Mouse (Mus musculus) forebrain, embryonic 15.5 days (tissue): Measurements from ENCODE around the gene Cops9. TPM values are rescaled to one million over a fixed set of nuclear protein-coding genes. Genes with fewer than 3 reads are reported as not detected.

Experiments
- ATAC-seq: fragments of 200-750 bp; cut with Nextera tagmentation; replicated peaks from 2 replicates; pipeline ENCODE4 v1.8.0; 2017; ENCODE audit warnings: mild to moderate bottlenecking, moderate TSS enrichment, moderate library complexity
- H3K27ac ChIP-seq: fragments of 300-500 bp; sonication (generic); replicated peaks from 2 replicates; pipeline ENCODE4 v1.5.1; 2015; ENCODE audit warnings: mild to moderate bottlenecking, inconsistent platforms
- H3K27me3 ChIP-seq: fragments of 300-500 bp; sonication (generic); 2 replicates; pipeline ENCODE4 v1.6.1; 2015; ENCODE audit warnings: inconsistent platforms
- H3K36me3 ChIP-seq: fragments of 300-500 bp; sonication (generic); 2 replicates; pipeline ENCODE4 v1.6.1; 2015; ENCODE audit warnings: mild to moderate bottlenecking, inconsistent platforms
- H3K4me1 ChIP-seq: fragments of 300-500 bp; sonication (generic); 2 replicates; pipeline ENCODE4 v1.6.1; 2015; ENCODE audit warnings: inconsistent platforms
- H3K4me2 ChIP-seq: fragments of 300-500 bp; sonication (generic); replicated peaks from 2 replicates; pipeline ENCODE4 v1.6.1; 2015; ENCODE audit warnings: mild to moderate bottlenecking, inconsistent platforms
- H3K4me3 ChIP-seq: fragments of 300-500 bp; sonication (generic); 2 replicates; pipeline ENCODE4 v1.5.1; 2015; ENCODE audit warnings: mild to moderate bottlenecking, inconsistent platforms
- H3K9ac ChIP-seq: fragments of 300-500 bp; sonication (generic); replicated peaks from 2 replicates; pipeline ENCODE4 v1.6.1; 2015; ENCODE audit warnings: mild to moderate bottlenecking, inconsistent platforms
- H3K9me3 ChIP-seq: fragments of 300-500 bp; sonication (generic); 2 replicates; pipeline ENCODE4 v1.6.1; 2016; ENCODE audit warnings: inconsistent platforms
- WGBS: fragments of 180-500 bp; shearing (Covaris S2); methylation state at CpG from one replicate; pipeline ENCODE4 v1.1.7; 2015; ENCODE audit warnings: mixed read lengths; 5-methylcytosine and 5-hydroxymethylcytosine counted together
- polyA plus RNA-seq: library from polyadenylated mRNA; unstranded; fragments of >200 nt; fragmentation: Nextera tagmentation; extraction: Ambion mirVana; gene quantifications from 2 replicates; pipeline ENCODE4 v1.2.1, GENCODE M21; 2015

Gene Cops9
- polyA plus RNA-seq, 1 experiment from 2014 or later: 534 TPM

DNA sequence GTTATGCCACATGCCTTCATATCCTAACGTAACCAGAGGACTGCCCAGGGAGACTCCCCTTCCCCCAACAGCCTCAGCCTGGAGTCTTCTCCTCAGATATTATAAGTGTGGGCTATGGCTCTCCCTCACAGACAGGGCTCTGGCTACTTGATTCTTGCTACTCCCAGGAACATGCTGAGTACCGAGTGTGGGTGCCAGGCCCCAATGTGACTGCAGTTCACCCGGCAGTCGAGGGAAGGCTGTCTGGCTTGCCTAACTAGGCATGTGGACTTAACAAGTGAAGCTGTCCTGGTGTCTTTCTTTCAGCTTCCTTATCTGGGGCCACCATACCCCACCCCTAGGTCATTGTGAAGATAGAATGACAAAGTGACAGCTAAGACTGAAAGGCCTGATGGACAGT lies 1.9 kb upstream of the Cops9 start:
- no peak overlapping the region for H3K27ac ChIP-seq
- H3K36me3 ChIP-seq: peaks cover 7% of the 10 kb centered on the region
- H3K4me1 ChIP-seq: peaks cover 33% of the 10 kb centered on the region
- no peaks in the 10 kb centered on the region for H3K9me3 ChIP-seq
- H3K27me3 ChIP-seq: no peaks in the 10 kb centered on the region
- no peak overlapping the region for H3K4me3 ChIP-seq
- H3K4me2 ChIP-seq: no peak overlapping the region
- no peak overlapping the region for H3K9ac ChIP-seq
- no peak for ATAC-seq
- 82% methylated on average over 4 of the region's 4 CpGs for WGBS

DNA sequence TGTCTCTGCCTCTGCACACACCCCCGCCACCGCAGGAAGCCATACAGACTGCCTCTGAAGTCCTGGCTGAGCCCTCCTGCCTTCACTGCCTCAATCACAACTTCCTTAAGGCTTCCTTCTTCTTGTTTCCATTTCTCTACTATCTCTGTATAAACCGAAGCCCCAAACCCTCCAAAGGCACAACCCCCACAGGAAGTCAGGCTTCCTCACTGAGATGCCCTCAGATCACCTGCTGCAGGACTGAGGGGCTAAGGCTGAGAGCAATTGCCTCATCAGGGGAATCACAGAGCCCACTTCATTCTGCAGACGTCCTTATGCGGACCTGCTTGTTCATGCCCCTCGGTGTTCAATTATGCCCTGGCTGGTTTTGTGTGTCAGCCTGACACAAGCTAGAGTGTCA lies 1.4 kb downstream of the Cops9 start:
- Histone ChIP-seq H3K36me3 (peaks cover 37% of the 10 kb centered on the region), H3K4me2 (peak overlapping the region; percentile 93), H3K27me3 (no peaks in the 10 kb centered on the region), H3K4me3 (peak overlapping the region; percentile 73), H3K9ac (0 out of 2 replicates have a peak overlapping the region, but pooled peaks have one; percentile 91), H3K27ac (no peak overlapping the region), H3K4me1 (peaks cover 26% of the 10 kb centered on the region), H3K9me3 (no peaks in the 10 kb centered on the region)
- no peak for ATAC-seq
- 91% methylated on average over 6 of the region's 6 CpGs for WGBS

DNA sequence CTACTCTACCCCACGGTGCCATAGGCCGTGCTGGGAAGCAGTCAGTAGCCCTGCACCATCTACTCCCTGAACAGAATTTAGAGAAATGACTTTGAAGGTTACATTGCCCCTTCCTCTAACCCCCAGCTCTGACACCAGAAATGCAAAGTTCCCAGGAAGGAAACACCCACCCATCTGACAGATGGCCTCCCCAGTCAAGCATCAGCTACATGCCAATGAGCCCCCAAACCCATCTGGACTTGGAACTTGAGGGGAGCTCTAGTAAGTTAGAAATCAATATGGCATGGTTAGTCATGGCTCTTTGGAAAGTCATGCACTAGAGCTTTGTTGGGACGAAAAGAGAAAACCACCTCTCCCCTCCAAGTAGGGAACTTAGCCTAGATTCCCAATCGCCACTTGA lies 3.0 kb downstream of the Cops9 start:
- H3K36me3 ChIP-seq: peaks cover 40% of the 10 kb centered on the region
- 92% methylated on average over 4 of the region's 4 CpGs for WGBS
- H3K27ac ChIP-seq: no peak overlapping the region
- no peaks in the 10 kb centered on the region for H3K9me3 ChIP-seq
- no peak overlapping the region for H3K9ac ChIP-seq
- H3K27me3 ChIP-seq: no peaks in the 10 kb centered on the region
- H3K4me2 ChIP-seq: no peak overlapping the region
- no peak overlapping the region for H3K4me3 ChIP-seq
- ATAC-seq: no peak
- peaks cover 31% of the 10 kb centered on the region for H3K4me1 ChIP-seq

DNA sequence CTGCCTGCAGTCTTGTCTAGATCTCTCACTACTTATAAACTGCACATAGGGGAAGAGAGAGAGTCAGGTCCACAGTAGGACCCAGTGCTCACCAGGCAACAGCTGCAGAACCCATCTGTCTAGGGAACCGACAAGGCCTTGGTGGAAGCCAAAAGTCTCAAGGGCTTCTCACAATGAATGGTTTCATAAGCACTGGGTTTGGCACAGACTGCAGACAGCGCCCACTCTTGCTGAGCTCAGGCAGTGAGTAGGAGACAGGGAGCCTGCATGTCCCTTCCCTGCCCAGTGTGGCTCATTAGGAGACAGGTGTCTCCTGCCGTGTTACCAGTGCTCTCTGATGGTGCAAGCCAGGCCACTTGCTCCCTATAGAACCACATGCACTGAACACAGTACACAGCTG lies 3.6 kb downstream of the Cops9 start:
- peaks cover 40% of the 10 kb centered on the region for H3K36me3 ChIP-seq
- WGBS: 86% methylated on average over 3 of the region's 3 CpGs
- H3K4me1 ChIP-seq: peaks cover 31% of the 10 kb centered on the region
- H3K9me3 ChIP-seq: no peaks in the 10 kb centered on the region
- no peak overlapping the region for H3K4me3 ChIP-seq
- no peak overlapping the region for H3K4me2 ChIP-seq
- no peak overlapping the region for H3K9ac ChIP-seq
- ATAC-seq: no peak
- no peak overlapping the region for H3K27ac ChIP-seq
- H3K27me3 ChIP-seq: no peaks in the 10 kb centered on the region

DNA sequence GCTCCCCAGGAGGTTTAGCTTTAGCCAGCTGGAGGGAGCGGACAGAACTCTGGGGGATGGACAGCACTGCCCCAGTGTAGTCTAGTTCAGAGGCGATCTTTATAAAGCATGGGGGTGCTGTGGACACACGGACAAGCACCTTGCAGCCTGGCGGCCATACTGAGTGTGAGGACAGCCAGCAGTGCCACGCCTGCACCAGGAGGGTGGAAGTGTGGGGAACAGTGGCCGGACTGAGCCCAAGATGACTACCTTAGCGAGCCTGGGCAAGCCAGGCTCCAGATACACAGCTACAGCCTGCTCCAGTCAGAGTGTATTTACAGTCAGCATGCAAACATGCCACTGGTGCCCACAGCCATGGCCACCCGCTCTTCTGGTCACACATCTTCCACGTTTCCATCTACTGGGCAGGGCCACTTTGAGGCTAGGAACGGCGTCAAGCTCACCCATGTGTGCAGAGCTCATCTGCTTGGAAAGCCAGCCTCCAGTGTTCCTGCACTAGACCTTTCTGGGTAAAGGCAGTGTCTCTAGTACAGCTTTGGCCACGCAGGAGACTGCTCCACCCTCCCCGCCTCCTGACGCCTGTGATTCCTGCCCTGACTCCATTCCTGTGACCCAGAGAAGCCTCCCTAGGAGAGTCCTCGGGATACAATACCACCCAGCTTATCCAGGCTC lies 4.1 kb downstream of the Cops9 start:
- Histone ChIP-seq H3K27ac (no peak overlapping the region), H3K36me3 (peaks cover 40% of the 10 kb centered on the region), H3K9ac (no peak overlapping the region), H3K4me3 (no peak overlapping the region), H3K4me2 (no peak overlapping the region), H3K27me3 (no peaks in the 10 kb centered on the region), H3K9me3 (no peaks in the 10 kb centered on the region), H3K4me1 (peaks cover 30% of the 10 kb centered on the region)
- whole genome bisulfite sequencing: 92% methylated on average over 15 of the region's 15 CpGs
- no peak for ATAC-seq

DNA sequence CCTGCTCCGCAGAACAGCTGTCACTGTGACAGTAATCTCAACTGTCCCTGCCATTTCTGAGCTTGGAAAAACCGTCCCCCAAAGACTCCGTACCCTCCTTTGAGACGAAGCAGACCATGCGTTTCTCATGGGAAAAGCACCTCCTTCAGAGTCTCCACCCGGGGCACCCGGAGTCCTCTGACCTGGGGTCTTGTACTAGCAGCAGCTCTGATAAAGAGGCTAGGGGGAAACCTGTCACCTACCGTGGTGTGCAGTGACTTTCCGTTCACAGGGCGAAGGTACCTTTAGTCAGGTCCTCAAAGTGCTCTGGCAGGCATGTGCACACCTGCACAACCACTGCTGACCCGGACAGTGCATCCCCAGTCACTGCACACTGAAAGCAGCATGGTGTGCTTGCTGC lies 5.1 kb downstream of the Cops9 start:
- no peaks in the 10 kb centered on the region for H3K27me3 ChIP-seq
- 94% methylated on average over 11 of the region's 11 CpGs for WGBS
- ATAC-seq: no peak
- peaks cover 40% of the 10 kb centered on the region for H3K36me3 ChIP-seq
- no peak overlapping the region for H3K27ac ChIP-seq
- no peak overlapping the region for H3K4me3 ChIP-seq
- H3K4me2 ChIP-seq: no peak overlapping the region
- H3K9ac ChIP-seq: no peak overlapping the region
- peaks cover 23% of the 10 kb centered on the region for H3K4me1 ChIP-seq
- no peaks in the 10 kb centered on the region for H3K9me3 ChIP-seq

DNA sequence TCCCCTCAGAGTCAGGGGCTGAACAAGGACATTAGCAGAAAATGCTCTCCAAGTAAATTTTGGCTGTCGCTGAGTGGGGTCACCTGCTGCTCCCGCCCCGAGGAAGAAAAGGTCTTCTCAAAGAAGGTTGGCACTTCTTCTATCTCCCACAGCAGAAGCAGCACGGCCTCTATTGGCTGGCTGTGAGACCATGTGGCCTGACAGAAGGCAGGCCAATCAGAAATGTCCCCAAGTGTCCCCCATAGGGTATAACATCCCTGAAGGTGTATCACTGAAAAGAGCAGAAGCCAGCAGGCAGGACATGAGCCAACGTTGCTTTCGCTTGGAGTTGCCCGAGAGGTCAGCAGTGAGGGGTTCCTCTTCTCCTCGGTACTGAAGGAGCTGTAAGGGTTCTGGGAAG lies 5.8 kb downstream of the Cops9 start:
- 85% methylated on average over 8 of the region's 8 CpGs for WGBS
- H3K4me1 ChIP-seq: peaks cover 20% of the 10 kb centered on the region
- H3K27ac ChIP-seq: no peak overlapping the region
- ATAC-seq: no peak
- H3K9me3 ChIP-seq: no peaks in the 10 kb centered on the region
- peaks cover 40% of the 10 kb centered on the region for H3K36me3 ChIP-seq
- no peak overlapping the region for H3K4me2 ChIP-seq
- no peak overlapping the region for H3K4me3 ChIP-seq
- H3K9ac ChIP-seq: no peak overlapping the region
- H3K27me3 ChIP-seq: no peaks in the 10 kb centered on the region

DNA sequence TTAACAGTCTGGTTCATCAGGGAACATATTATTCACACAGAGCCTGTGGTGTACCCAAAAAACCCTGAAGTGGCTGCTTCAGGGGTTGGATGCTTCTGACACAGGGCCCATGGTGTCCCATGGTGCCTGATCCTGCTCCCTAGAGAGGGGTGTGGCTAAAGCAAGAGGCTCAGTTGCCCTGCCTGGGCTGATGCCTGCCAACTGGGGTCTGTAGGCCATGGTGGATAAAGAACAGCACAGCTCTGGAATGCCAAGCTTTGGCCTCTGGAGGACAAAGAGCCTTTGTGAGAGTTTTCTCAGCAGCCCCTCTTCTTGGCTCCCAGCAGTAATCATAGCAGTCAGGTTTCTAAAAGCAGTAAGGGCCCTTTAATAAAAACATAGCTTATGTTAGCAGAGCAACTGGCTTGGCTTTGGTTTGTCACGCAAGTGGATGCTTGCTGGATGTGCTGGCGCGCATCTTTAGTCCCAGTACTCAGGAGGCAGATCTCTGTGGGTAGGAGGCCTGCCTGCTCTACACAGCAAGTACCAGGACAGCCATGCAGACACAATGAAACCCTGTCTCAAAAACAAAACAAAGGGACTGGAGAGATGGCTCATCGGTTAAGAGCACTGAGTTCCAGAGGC lies 6.7 kb downstream of the Cops9 start:
- ATAC-seq: 0 out of 2 replicates have a peak, but pooled peaks have one; percentile 42
- Histone ChIP-seq H3K27ac (0 out of 2 replicates have a peak overlapping the region, but pooled peaks have one; percentile 27), H3K27me3 (no peaks in the 10 kb centered on the region), H3K36me3 (peaks cover 40% of the 10 kb centered on the region), H3K9me3 (no peaks in the 10 kb centered on the region), H3K9ac (no peak overlapping the region), H3K4me3 (no peak overlapping the region), H3K4me2 (no peak overlapping the region), H3K4me1 (peaks cover 11% of the 10 kb centered on the region)
- 49% methylated on average over 4 of the region's 4 CpGs for WGBS

DNA sequence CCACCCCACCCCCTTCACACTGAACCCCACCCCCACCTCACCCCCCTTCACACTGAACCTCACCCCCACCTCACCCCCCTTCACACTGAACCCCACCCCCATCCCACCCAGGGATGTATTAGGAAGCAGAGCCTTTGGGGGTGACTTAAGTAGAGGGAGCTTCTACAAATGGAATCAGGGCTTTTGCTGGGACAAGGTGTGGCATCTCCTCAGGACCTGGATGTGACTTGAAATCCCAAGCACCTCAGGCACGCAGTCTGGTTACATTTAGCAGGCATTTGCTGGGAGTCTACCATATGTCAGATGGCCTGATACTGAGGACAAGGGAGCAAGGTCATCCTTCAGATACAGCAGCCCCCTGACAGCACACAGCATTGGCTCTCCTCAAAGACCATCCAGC lies 7.2 kb downstream of the Cops9 start:
- WGBS: 79% methylated on average over 1 of the region's 1 CpGs
- no peak overlapping the region for H3K4me3 ChIP-seq
- H3K9me3 ChIP-seq: no peaks in the 10 kb centered on the region
- H3K27ac ChIP-seq: no peak overlapping the region
- 0 out of 2 replicates have a peak, but pooled peaks have one; percentile 8 for ATAC-seq
- no peaks in the 10 kb centered on the region for H3K27me3 ChIP-seq
- H3K36me3 ChIP-seq: peaks cover 39% of the 10 kb centered on the region
- H3K4me2 ChIP-seq: no peak overlapping the region
- no peak overlapping the region for H3K9ac ChIP-seq
- peaks cover 7% of the 10 kb centered on the region; the same call in 1 of the 2 replicates for H3K4me1 ChIP-seq

DNA sequence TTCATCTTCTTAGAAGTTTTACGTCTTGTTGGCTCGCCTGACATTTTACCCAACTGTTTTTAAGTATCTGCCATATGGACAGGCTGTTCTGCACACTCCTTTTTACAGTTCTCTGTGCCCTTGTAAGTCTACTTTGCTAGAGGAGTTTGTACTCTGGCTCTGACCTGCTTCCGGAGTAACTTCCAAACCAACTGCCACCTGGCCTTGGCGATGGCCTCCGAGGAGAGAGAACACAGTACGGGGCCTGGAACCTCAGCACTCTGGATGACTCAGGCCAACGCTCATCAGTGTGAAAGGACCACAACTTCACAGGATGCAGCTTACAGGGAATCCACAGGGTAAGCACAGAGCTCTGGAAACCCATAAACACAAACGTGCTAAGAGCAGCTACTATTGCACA lies 8.1 kb downstream of the Cops9 start:
- H3K4me1 ChIP-seq: peaks cover 4% of the 10 kb centered on the region; the same call in 1 of the 2 replicates
- peaks cover 33% of the 10 kb centered on the region for H3K36me3 ChIP-seq
- 83% methylated on average over 8 of the region's 8 CpGs for WGBS
- no peaks in the 10 kb centered on the region for H3K9me3 ChIP-seq
- no peaks in the 10 kb centered on the region for H3K27me3 ChIP-seq
- H3K9ac ChIP-seq: no peak overlapping the region
- no peak overlapping the region for H3K27ac ChIP-seq
- no peak overlapping the region for H3K4me2 ChIP-seq
- H3K4me3 ChIP-seq: no peak overlapping the region
- no peak for ATAC-seq

DNA sequence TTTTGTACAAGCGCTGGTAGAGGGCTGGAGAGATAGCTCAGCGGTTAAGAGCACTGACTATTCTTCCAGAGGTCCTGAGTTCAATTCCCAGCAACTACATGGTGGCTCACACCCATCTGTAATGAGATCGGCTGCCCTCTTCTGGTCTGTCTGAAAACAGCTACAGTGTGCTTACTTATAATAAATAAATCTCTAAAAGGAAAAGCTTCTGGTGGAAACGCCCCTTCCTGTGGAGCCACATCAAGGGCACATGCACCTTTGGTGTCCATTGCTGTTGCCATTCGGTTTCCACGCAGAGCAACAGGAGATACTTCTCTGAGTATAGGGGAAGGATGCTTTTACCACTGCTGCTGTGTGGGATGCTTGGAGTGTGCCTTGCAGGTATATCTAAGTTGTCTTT lies 8.8 kb downstream of the Cops9 start:
- no peak overlapping the region for H3K4me3 ChIP-seq
- peaks cover 25% of the 10 kb centered on the region for H3K36me3 ChIP-seq
- no peak overlapping the region for H3K4me2 ChIP-seq
- peaks cover 4% of the 10 kb centered on the region; the same call in 1 of the 2 replicates for H3K4me1 ChIP-seq
- H3K27ac ChIP-seq: no peak overlapping the region
- no peaks in the 10 kb centered on the region for H3K9me3 ChIP-seq
- no peak overlapping the region for H3K9ac ChIP-seq
- WGBS: 76% methylated on average over 6 of the region's 6 CpGs
- no peak for ATAC-seq
- H3K27me3 ChIP-seq: no peaks in the 10 kb centered on the region

DNA sequence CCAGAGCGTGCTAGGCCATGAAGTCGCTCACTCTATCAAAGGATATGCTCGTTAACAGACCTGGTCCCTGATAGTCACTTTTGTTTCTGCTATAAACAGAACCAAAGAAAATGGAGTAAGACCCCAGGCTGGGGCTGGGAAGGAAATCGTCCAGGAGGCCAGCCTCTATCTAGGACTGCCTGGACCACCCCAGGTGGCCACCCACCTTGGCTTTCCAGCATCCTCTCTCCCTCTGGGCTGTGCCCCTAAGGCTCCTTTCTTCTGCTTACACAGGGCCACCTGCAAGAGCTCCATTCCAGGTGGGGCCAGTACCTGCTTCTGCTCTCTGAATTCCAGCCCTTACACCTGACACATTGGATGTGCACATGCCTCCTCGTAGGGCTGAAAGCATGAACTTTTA lies 9.6 kb downstream of the Cops9 start:
- H3K27ac ChIP-seq: no peak overlapping the region
- H3K4me2 ChIP-seq: no peak overlapping the region
- no peaks in the 10 kb centered on the region for H3K9me3 ChIP-seq
- H3K27me3 ChIP-seq: no peaks in the 10 kb centered on the region
- H3K9ac ChIP-seq: no peak overlapping the region
- no peak overlapping the region for H3K4me3 ChIP-seq
- peaks cover 4% of the 10 kb centered on the region; the same call in 1 of the 2 replicates for H3K4me1 ChIP-seq
- no peak for ATAC-seq
- H3K36me3 ChIP-seq: peaks cover 18% of the 10 kb centered on the region
- WGBS: 49% methylated on average over 5 of the region's 5 CpGs
